Mouse (Mus musculus) MEL (cell line): ENCODE measurements around the gene Mdga1. TPM values are rescaled to one million over a fixed set of nuclear protein-coding genes. Genes with fewer than 3 reads are reported as not detected.
A peak's percentile ranks its signal among the peaks of the same experiment; 100 is the strongest.

ENCODE experiments used
- DNase-seq: peaks from one replicate; pipeline ENCODE4 v3.0.0; 2011; ENCODE audit warnings: low read depth, low spot score
- H3K27ac ChIP-seq: 2 replicates; pipeline ENCODE4 v1.5.1; 2012; ENCODE audit warnings: low read depth, mild to moderate bottlenecking, control low read depth, low read length, moderate library complexity; ENCODE audit not compliant: control insufficient read depth
- H3K27me3 ChIP-seq, 2 experiments: fragments of 150-350 bp in 1 of 2; sonication (generic) in 1 of 2; 2 replicates each; pipeline ENCODE4 v1.6.1; 2012; ENCODE audit warnings: low read length in 2 of 2, mild to moderate bottlenecking in 2 of 2, improper control_type of control experiment in 1 of 2, moderate library complexity in 1 of 2; ENCODE audit not compliant: insufficient read depth in 2 of 2, control insufficient read depth in 1 of 2
- H3K36me3 ChIP-seq, 2 experiments: 2 replicates each; pipeline ENCODE4 v1.6.1; 2012 to 2014; ENCODE audit warnings: low read length in 2 of 2, improper control_type of control experiment in 1 of 2, inconsistent platforms in 1 of 2, mild to moderate bottlenecking in 1 of 2; ENCODE audit not compliant: insufficient read depth in 2 of 2, control insufficient read depth in 1 of 2
- H3K4me1 ChIP-seq, 2 experiments: fragments of 150-350 bp in 1 of 2; sonication (generic) in 1 of 2; 2 replicates each; pipeline ENCODE4 v1.6.1; 2012; ENCODE audit warnings: low read length in 2 of 2, improper control_type of control experiment in 1 of 2, mild to moderate bottlenecking in 1 of 2; ENCODE audit not compliant: insufficient read depth in 2 of 2, control insufficient read depth in 1 of 2
- H3K4me3 ChIP-seq, 2 experiments: fragments of 150-350 bp in 1 of 2; sonication (generic) in 1 of 2; 2 replicates each; pipeline ENCODE4 v1.5.1; 2012; ENCODE audit warnings: low read depth in 2 of 2, low read length in 2 of 2, mild to moderate bottlenecking in 2 of 2, moderate library complexity in 2 of 2, control low read depth in 1 of 2, improper control_type of control experiment in 1 of 2; ENCODE audit not compliant: control insufficient read depth in 1 of 2, insufficient read depth in 1 of 2
- H3K79me2 ChIP-seq: 2 replicates; pipeline ENCODE4 v1.6.1; 2012; ENCODE audit warnings: mild to moderate bottlenecking, low read length, moderate library complexity; ENCODE audit not compliant: control insufficient read depth, poor library complexity, insufficient read depth
- H3K9ac ChIP-seq: 2 replicates; pipeline ENCODE4 v1.6.1; 2012; ENCODE audit warnings: low read depth, mild to moderate bottlenecking, control low read depth, low read length, moderate library complexity; ENCODE audit not compliant: control insufficient read depth, poor library complexity, severe bottlenecking
- H3K9me3 ChIP-seq: fragments of 150-350 bp; sonication (generic); replicated peaks from 2 replicates; pipeline ENCODE4 v1.6.1; 2012; ENCODE audit warnings: mild to moderate bottlenecking, low read length, improper control_type of control experiment, moderate library complexity; ENCODE audit not compliant: insufficient read depth
- ELF1 ChIP-seq: IDR thresholded peaks from 2 replicates; pipeline ENCODE4 v1.6.1; 2014; ENCODE audit warnings: low read depth, mild to moderate bottlenecking, inconsistent platforms, low read length, improper control_type of control experiment, moderate library complexity
- GATA1 ChIP-seq: IDR thresholded peaks from 2 replicates; pipeline ENCODE4 v1.6.1; 2011; ENCODE audit warnings: low read depth, low read length, improper control_type of control experiment
- HCFC1 ChIP-seq: IDR thresholded peaks from 2 replicates; pipeline ENCODE4 v1.6.1; 2012; ENCODE audit warnings: low read depth, mild to moderate bottlenecking, inconsistent platforms, low read length, improper control_type of control experiment, moderate library complexity
- KAT2A ChIP-seq: conservative IDR thresholded peaks from 2 replicates; pipeline ENCODE4 v1.6.1; 2012; ENCODE audit warnings: low read depth, low read length, improper control_type of control experiment, inconsistent platforms
- MAFK ChIP-seq: IDR thresholded peaks from 2 replicates; pipeline ENCODE4 v1.6.1; 2011; ENCODE audit warnings: low read depth, mild to moderate bottlenecking, low read length, improper control_type of control experiment, borderline replicate concordance
- MAZ ChIP-seq: IDR thresholded peaks from 2 replicates; pipeline ENCODE4 v1.6.1; 2012; ENCODE audit warnings: low read depth, mild to moderate bottlenecking, inconsistent platforms, low read length, improper control_type of control experiment
- MEF2A ChIP-seq: IDR thresholded peaks from 2 replicates; pipeline ENCODE4 v1.6.1; 2014; ENCODE audit warnings: low read depth, mild to moderate bottlenecking, inconsistent platforms, low read length, improper control_type of control experiment; ENCODE audit not compliant: poor library complexity, insufficient replicate concordance, severe bottlenecking; ENCODE audit errors: extremely low read depth
- MYC ChIP-seq: IDR thresholded peaks from 2 replicates; pipeline ENCODE4 v1.6.1; 2011; ENCODE audit warnings: low read depth, mild to moderate bottlenecking, low read length, improper control_type of control experiment, moderate library complexity
- POLR2AphosphoS2 ChIP-seq: IDR thresholded peaks from 2 replicates; pipeline ENCODE4 v1.6.1; 2011; ENCODE audit warnings: low read length, improper control_type of control experiment
- POLR2AphosphoS5 ChIP-seq: IDR thresholded peaks from 2 replicates; pipeline ENCODE4 v1.6.1; 2012; ENCODE audit warnings: low read depth, borderline replicate concordance, mild to moderate bottlenecking, inconsistent platforms, low read length, moderate library complexity, mixed read lengths
- SIN3A ChIP-seq: IDR thresholded peaks from 2 replicates; pipeline ENCODE4 v1.6.1; 2012; ENCODE audit warnings: low read length, improper control_type of control experiment, inconsistent platforms
- SMC3 ChIP-seq: IDR thresholded peaks from 2 replicates; pipeline ENCODE4 v1.6.1; 2011; ENCODE audit warnings: low read depth, low read length, improper control_type of control experiment
- TAL1 ChIP-seq: IDR thresholded peaks from 2 replicates; pipeline ENCODE4 v1.6.1; 2012; ENCODE audit warnings: mild to moderate bottlenecking, inconsistent platforms, low read length, moderate library complexity, mixed read lengths
- TBP ChIP-seq: IDR thresholded peaks from 2 replicates; pipeline ENCODE4 v1.8.0; 2011; ENCODE audit warnings: low read depth, low read length, improper control_type of control experiment
- USF1 ChIP-seq: IDR thresholded peaks from 2 replicates; pipeline ENCODE4 v1.6.1; 2014; ENCODE audit warnings: low read depth, mild to moderate bottlenecking, inconsistent platforms, low read length, improper control_type of control experiment, moderate library complexity
- USF2 ChIP-seq, 2 experiments: IDR thresholded peaks; 2 replicates each; pipeline ENCODE4 v1.6.1; 2011 to 2012; ENCODE audit warnings: improper control_type of control experiment in 2 of 2, low read length in 2 of 2, borderline replicate concordance in 1 of 2, inconsistent platforms in 1 of 2, low read depth in 1 of 2, mild to moderate bottlenecking in 1 of 2; ENCODE audit not compliant: insufficient read depth in 1 of 2
- ZMIZ1 ChIP-seq: IDR thresholded peaks from 2 replicates; pipeline ENCODE4 v1.6.1; 2012; ENCODE audit warnings: low read depth, mild to moderate bottlenecking, inconsistent platforms, low read length, improper control_type of control experiment, moderate library complexity
- ZNF384 ChIP-seq: IDR thresholded peaks from 2 replicates; pipeline ENCODE4 v1.6.1; 2012; ENCODE audit warnings: low read depth, mild to moderate bottlenecking, inconsistent platforms, low read length, improper control_type of control experiment
- polyA plus RNA-seq, 2 experiments: library from polyadenylated mRNA; stranded (reverse) in 1 of 2; unstranded in 1 of 2; fragments of >175 nt in 1 of 2; fragments of >200 nt in 1 of 2; gene quantifications; 2 replicates each; pipeline versions ENCODE4 v1.2.1 to v1.2.4; 2012; ENCODE audit warnings: low replicate concordance in 2 of 2, low read depth in 1 of 2; ENCODE audit not compliant: insufficient read length in 2 of 2, insufficient read depth in 1 of 2, missing spikeins in 1 of 2
- total RNA-seq: library from RNA; depleted of rRNA; stranded (reverse); fragments of 300-350 nt; gene quantifications from 2 replicates; pipeline ENCODE4 v1.2.3, GENCODE M21; 2012

The Mdga1 gene
- total and polyA plus RNA-seq, 3 experiments: 0.27 to 2.3 TPM; not detected in 1

GRCm38 (mm10) chr17:29995986-29996385, 26.1 kb upstream of the Mdga1 start:
- H3K27me3 ChIP-seq: no peaks in the 10 kb centered on the region
- H3K4me1 ChIP-seq: peaks cover 8 to 21% of the 10 kb centered on the region in 2 experiments
- H3K36me3 ChIP-seq: peaks cover 0 to 13% of the 10 kb centered on the region in 2 experiments; a peak in 2 of 4 replicates
- TF ChIP-seq SIN3A: no peak
- no peak for TF ChIP-seq TAL1
- TF ChIP-seq HCFC1: no peak
- TF ChIP-seq ZNF384: no peak
- no peak for TF ChIP-seq SMC3
- no peak for TF ChIP-seq ZMIZ1
- no peak for TF ChIP-seq ELF1
- TF ChIP-seq MAZ: no peak
- no peak for TF ChIP-seq TBP
- TF ChIP-seq USF1: no peak
- no peak for TF ChIP-seq MYC
- no peak for TF ChIP-seq KAT2A
- no peak for TF ChIP-seq POLR2AphosphoS5
- no peak for TF ChIP-seq USF2 (IDR thresholded peaks at IDR 0.05; ENCODE audit: borderline replicate concordance in 1 of 2, insufficient read depth in 1 of 2, low read depth in 1 of 2, low read length in 2 of 2)
- TF ChIP-seq MEF2A: no peak
- TF ChIP-seq POLR2AphosphoS2: no peak
- TF ChIP-seq, all 39 proteins: peak for 0
- H3K4me3 ChIP-seq: no peak overlapping the region
- no peaks in the 10 kb centered on the region for H3K9me3 ChIP-seq
- no peaks in the 10 kb centered on the region for H3K79me2 ChIP-seq
- no peak overlapping the region for H3K9ac ChIP-seq
- no peak for DNase-seq
- no peak overlapping the region for H3K27ac ChIP-seq

- peak; percentile 52 for DNase-seq
- TF ChIP-seq GATA1 (peak; percentile 54), ZNF384 (peak; percentile 96), MAFK (no peak)
- H3K9me3 ChIP-seq: no peaks in the 10 kb centered on the region
- H3K9ac ChIP-seq: no peak overlapping the region
- H3K27me3 ChIP-seq: no peaks in the 10 kb centered on the region
- no peak overlapping the region for H3K27ac ChIP-seq
- peaks cover 16 to 36% of the 10 kb centered on the region in 2 experiments for H3K4me1 ChIP-seq
- H3K79me2 ChIP-seq: no peaks in the 10 kb centered on the region
- H3K36me3 ChIP-seq: peaks cover 0 to 28% of the 10 kb centered on the region in 2 experiments; a peak in 2 of 4 replicates
- H3K4me3 ChIP-seq: no peak overlapping the region
Measured at GRCm38 (mm10) chr17:29994459-29994858, 24.6 kb upstream of the Mdga1 start.
